Mouse (Mus musculus): ENCODE results near the gene Ank2.

The Ank2 gene

DNA sequence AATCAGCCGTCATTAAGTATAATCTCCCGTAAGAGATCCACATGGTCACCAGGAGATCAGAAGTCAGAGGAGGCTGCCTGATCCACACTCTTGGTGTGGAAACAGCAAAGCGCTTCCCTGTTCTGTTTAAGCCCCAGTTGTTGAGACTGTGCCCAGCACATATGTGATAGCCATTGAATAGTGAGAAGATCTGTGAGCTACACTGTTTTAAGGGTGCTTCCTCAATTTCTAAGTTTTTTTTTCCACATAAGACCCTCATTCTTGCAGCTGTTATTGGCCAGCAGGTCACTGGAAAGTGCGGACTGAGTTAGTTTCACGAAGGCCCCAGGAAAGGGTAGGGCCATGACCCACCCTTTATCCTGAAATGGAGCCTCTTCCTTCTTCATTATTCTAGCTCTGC lies 216.9 kb downstream of the Ank2 start:
- DNase-seq: no peak

- no peak for DNase-seq
These were observed 217.8 kb downstream of the Ank2 start for GRCm38 (mm10) chr3:127281390-127281789.

DNA sequence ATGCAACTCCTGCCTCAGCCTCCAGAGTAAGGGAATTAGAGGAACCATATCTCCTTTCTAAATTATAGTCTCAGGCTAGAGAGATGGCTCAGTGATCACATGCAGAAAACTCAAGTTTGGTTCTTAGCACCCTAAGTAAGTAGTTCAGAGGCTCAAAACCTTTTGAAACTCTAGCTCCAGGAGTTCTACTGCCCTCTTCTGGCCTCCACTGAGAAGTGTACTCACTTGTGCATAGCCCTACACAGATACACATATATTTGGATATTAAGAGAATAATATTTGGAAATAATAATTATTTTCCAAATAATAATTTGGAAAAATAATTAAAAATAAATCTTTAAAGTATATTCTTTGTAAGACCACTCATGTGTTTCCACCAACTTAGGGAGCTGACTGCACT lies 218.8 kb downstream of the Ank2 start:
- no peak for DNase-seq

GRCm38 (mm10) chr3:127275953-127276352 lies 223.2 kb downstream of the Ank2 start:
- no peak for DNase-seq

DNA sequence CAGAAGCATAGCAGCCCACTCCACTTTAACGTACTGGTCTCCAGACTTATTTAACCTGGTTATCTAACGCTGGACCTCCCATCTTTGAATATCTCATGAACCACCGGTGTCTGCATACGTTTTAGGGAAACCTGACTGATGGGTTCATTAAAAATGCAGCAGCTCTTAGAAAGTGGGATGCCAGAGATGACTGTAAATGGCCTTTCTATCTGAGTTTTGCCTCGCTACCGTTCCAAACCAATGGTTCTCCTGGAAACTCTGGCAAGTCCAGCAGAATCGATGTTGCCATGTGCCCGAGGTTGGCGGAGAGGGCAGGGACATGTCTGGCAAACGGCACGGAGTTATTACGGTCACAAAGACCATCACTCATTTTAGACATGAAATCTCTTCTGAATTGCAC lies 226.3 kb downstream of the Ank2 start:
- DNase-seq: no peak

DNA sequence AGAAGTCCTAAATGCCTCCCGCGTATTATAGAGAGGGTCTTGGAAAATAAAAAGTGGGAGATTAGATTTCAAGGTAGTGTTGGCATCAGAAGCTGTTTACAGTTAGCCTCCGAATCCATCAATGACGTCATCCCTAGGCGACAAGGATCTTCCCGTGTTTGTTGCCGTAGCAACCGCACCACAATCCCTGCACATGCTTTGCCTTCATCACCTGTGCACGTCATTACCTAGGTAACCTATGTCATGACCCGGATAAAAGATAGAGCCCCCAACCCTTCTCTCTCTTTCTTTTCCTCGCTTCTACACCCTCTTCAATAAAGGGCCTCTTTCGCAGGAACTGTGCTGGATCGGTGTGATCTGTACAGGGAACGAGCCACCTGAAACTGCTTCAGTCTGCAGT lies 229.5 kb downstream of the Ank2 start:
- no peak for DNase-seq

GRCm38 (mm10) chr3:127267846-127268245 lies 231.3 kb downstream of the Ank2 start:
- DNase-seq: no peak

- no peak for DNase-seq
These were observed 233.4 kb downstream of the Ank2 start for GRCm38 (mm10) chr3:127265732-127266131.

- DNase-seq: no peak
These were observed 234.0 kb downstream of the Ank2 start for GRCm38 (mm10) chr3:127265182-127265581.

- no peak for DNase-seq
These were observed 238.4 kb downstream of the Ank2 start for GRCm38 (mm10) chr3:127260786-127261166.

- no peak for DNase-seq
These were observed 239.0 kb downstream of the Ank2 start for GRCm38 (mm10) chr3:127260007-127260785.

DNA sequence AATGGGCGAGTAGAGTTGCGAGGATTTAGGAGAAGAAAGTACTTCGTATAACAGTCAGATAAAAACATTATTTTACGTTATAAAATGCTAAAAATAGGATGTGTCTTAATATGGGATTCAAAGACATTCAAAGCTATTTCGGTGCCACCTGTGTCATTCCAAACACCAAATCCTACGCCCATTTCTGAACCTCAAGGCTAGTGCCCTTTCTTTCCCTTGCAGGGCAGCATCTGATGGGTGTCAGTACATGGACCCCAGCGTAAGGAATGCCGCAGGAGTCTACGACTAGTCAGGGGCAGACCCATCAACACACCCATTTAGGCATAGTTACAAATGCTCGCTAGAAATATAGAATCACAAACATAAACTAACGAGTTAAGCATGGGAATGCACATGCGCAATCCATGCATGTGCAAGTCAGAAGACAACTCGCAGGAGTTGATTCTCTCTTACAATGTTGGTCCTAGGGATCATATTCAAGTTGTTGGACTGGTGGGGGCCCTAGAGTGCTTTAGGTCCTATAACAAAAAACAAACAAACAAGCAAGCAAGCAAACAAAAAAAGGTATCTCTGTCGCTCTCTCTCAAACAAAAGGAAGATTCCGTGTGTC lies 240.6 kb downstream of the Ank2 start:
- DNase-seq: no peak

DNA sequence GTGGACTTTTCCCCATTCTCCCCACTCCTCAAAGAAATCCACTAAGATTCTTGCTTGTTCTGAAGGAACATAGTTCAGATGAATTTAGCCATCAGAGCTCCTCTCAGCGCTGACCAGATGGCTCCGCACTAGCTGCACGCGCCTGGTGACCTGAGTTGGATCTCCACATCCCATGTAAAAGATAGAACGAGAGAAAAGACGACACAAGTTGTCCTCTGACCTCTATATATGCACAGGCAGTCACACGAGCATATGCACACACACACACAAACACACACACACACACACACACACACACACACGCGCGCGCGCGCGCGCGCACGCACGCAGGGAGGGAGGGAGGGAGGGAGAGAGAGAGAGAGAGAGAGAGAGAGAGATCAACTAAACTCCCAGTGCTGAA lies 241.2 kb downstream of the Ank2 start:
- no peak for DNase-seq

GRCm38 (mm10) chr3:127257279-127257925 lies 241.7 kb downstream of the Ank2 start:
- DNase-seq: no peak

- no peak for DNase-seq
These were observed 242.5 kb downstream of the Ank2 start for GRCm38 (mm10) chr3:127256681-127257080.

GRCm38 (mm10) chr3:127250930-127251329 lies 248.2 kb downstream of the Ank2 start:
- DNase-seq: no peak

- no peak for DNase-seq
These were observed 250.5 kb downstream of the Ank2 start for GRCm38 (mm10) chr3:127248611-127249010.

DNA sequence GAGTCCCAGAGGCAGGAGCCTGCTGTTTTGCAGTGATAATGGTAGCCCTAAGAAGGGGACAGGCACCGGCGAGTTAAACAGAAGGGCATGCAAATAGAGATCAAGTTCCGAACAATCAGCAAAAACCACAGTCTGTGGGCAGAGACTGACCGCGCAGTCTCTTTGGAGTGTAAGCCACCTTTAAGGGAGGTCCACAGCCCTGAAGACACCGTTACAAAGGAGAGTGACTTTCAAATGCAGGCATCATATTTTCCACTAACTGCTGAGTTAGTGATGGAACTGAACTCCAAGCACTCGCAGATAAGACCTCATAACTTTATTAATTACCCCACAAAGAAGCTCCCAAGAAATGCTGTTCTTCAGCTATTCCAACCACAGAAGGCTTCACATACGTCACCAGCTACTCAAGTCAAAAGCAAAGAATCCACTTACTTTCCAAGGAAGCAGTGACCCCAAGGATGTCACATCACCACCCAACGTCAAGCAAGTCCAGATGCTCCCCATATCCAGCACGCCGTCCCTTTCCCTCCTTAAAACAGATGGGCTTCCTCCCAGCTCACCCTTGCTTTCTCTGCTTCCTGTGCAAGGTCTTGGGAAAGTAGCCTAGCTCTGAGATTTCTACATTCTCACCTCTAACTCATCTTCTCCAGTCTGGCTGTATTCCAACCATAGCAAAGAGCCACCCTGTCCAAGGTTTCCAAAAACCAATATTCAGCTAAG lies 252.0 kb downstream of the Ank2 start:
- no peak for DNase-seq

- no peak for DNase-seq
These were observed 255.1 kb downstream of the Ank2 start for GRCm38 (mm10) chr3:127243928-127244642.

DNA sequence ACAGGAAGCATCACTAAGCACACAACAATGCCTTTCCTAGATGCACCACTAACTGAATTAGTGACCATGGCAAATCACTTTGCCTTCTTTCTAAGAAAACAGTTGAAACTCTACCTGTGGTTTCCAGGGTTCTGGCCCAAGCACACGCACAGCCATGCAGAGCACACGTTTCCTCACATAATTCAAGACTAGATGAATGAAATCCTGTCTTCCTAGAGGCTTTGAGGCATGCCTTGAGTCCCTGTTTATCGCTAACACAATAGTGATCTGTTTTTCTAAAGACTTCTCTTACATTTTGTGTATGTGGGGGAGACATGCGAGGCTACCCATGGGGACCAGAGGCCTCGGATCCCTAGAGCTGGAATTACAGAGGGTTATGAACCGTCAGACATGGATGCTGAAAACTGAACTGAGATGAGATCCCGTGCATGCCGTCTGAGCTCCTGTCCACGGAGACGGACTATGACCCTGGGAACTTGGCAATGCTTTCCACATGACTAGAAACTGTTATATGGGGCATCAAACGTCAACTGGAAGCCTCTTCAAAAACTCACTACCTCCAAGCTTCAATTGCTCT lies 256.8 kb downstream of the Ank2 start:
- no peak for DNase-seq

DNA sequence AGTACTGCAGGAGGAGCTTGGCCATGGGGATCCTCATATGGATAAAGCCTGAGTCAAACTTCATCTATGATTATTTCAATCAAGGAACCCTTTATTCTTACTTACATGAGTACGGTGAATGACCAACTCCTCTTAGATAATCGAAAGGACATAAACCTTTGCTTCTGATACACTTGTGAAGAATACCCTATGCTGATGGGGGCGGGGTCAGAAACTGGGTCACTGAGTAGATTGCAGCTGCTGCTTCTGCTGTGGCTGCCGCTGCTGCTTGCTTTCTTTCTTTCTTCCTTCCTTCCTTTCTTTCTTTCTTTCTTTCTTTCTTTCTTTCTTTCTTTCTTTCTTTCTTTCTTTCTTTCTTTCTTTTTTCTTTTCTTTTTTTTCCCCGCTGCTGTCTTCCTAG lies 263.9 kb downstream of the Ank2 start:
- no peak for DNase-seq
